Mouse (Mus musculus) adrenal gland (tissue): ENCODE data around the gene Utp11.

Experiments
- intact Hi-C: fragments of 180-260 bp; cut with DNase I; formaldehyde crosslinking; loops from one replicate; pipeline ENCODE4 v1.15.1; 2025

Utp11 gene

GRCm38 (mm10) chr4:124674334-124675032 lies 18.9 kb downstream of the Utp11 start:
- intact Hi-C loops: loop anchor here (2.0 to 10.0 kb wide), 4 partner anchors 270 to 727 kb away; no protein-coding TSS in a partner anchor

- intact Hi-C loops: loop anchor here (10.0 kb wide), 1 partner anchor 268 kb away; no protein-coding TSS in a partner anchor
These were observed 20.8 kb downstream of the Utp11 start for GRCm38 (mm10) chr4:124672347-124673320.

- intact Hi-C loops: loop anchor here (10.0 kb wide), 1 partner anchor 267 kb away; no protein-coding TSS in a partner anchor
These were observed 21.8 kb downstream of the Utp11 start for GRCm38 (mm10) chr4:124671583-124671982.

GRCm38 (mm10) chr4:124670232-124670631 lies 23.2 kb downstream of the Utp11 start:
- intact Hi-C loops: loop anchor here (10.0 kb wide), 1 partner anchor 265 kb away; no protein-coding TSS in a partner anchor

GRCm38 (mm10) chr4:124668078-124668477 lies 25.3 kb downstream of the Utp11 start:
- intact Hi-C loops: no loop called here

- intact Hi-C loops: no loop called here
These were observed 25.8 kb downstream of the Utp11 start for GRCm38 (mm10) chr4:124667476-124668033.

GRCm38 (mm10) chr4:124664604-124665003 lies 28.8 kb downstream of the Utp11 start:
- intact Hi-C loops: no loop called here

- intact Hi-C loops: no loop called here
These were observed 29.2 kb downstream of the Utp11 start for GRCm38 (mm10) chr4:124664185-124664584.

- intact Hi-C loops: no loop called here
These were observed 30.4 kb downstream of the Utp11 start for GRCm38 (mm10) chr4:124663034-124663433.

GRCm38 (mm10) chr4:124660603-124661002 lies 32.8 kb downstream of the Utp11 start:
- intact Hi-C loops: no loop called here

- intact Hi-C loops: no loop called here
These were observed 33.9 kb downstream of the Utp11 start for GRCm38 (mm10) chr4:124659251-124660217.

- intact Hi-C loops: no loop called here
These were observed 35.0 kb downstream of the Utp11 start for GRCm38 (mm10) chr4:124658412-124658851.

GRCm38 (mm10) chr4:124657781-124658180 lies 35.6 kb downstream of the Utp11 start:
- intact Hi-C loops: no loop called here

- intact Hi-C loops: no loop called here
These were observed 36.3 kb downstream of the Utp11 start for GRCm38 (mm10) chr4:124656854-124657650.

- intact Hi-C loops: no loop called here
These were observed 36.9 kb downstream of the Utp11 start, which contains the start of gene Pou3f1 for GRCm38 (mm10) chr4:124656518-124656853. Gene Pou3f1, plus strand, starts transcription at chr4:124656807.

GRCm38 (mm10) chr4:124652886-124653285 lies 40.5 kb downstream of the Utp11 start:
- intact Hi-C loops: no loop called here

- intact Hi-C loops: no loop called here
These were observed 45.5 kb downstream of the Utp11 start for GRCm38 (mm10) chr4:124647909-124648308.

GRCm38 (mm10) chr4:124646591-124646990 lies 46.8 kb downstream of the Utp11 start:
- intact Hi-C loops: no loop called here

GRCm38 (mm10) chr4:124644974-124645433 lies 48.4 kb downstream of the Utp11 start:
- intact Hi-C loops: no loop called here
